Mouse (Mus musculus) c-Kit-negative CD71-positive TER-119-positive erythroid progenitor cells, embryonic 14.5 days (primary cell): ENCODE data around the gene Asz1.

Experiments
- DNase-seq: peaks from one replicate; pipeline ENCODE4 v3.0.0-alpha.2; 2013; ENCODE audit warnings: low read depth, low spot score

Asz1 gene

DNA sequence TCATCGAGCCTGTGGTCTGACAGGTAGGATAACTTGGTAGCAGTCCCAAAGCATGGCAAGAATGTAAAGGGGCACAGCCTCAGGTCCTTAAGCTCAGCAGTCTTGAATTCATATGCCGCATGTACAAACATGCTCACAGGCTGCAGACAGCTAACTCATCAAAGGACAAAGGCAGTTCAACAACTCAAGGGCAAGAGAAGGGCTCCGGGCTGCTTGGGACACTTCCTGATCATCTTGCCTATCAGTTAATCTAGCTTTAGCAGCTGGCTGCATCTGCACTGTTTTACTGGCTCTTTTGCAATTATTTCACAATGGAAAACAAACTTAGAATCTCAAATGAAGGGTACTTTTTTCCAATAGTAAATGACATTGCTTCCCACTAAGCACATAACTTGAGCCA, 101.5 kb downstream of the Asz1 start:
- no peak for DNase-seq

DNA sequence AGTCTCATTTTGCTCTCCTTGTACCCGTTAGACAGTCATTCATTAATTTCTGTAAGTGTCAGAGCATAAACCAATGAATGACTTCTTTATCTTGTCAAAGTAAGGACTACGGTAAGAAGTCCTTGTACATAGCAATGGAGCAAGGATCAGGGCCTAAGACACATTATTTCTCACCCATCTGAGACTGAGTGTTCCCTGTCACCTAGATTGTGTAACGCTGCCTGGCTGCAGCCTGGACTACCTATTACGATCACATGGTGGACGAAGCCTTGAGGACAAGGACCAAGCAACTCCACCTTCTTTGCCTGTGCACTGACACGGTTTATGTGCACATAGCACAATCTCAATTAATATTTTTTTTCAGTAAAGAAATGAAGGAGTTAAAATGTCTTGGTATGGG, 106.8 kb downstream of the Asz1 start:
- DNase-seq = no peak
